Mouse (Mus musculus): ENCODE results near the gene Rflnb.

DNA sequence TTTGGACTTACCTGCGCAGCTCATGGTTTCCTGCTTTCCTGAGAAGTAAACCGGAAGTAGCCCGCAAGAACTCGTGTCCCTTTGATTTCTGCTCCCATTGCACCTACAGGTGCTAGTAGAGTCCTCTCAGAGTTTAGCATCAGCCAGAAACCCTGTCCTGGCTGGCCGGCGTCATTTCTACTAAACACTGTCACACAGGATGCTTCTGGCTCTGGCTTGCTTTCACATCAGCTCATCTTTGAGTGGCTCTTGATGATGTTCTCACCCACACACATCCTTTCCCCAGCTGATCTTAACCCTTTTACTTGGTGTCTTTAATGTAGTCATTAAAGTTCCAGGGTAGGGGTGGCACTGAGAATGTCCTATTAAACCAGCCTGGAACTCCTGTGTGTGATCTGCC is 12.3 kb downstream of the Rflnb start:
- TF ChIP-seq POLR2A (IDR thresholded peaks at IDR 0.05; ENCODE audit: low read depth, low read length) (no peak), CTCF (IDR thresholded peaks at IDR 0.05; ENCODE audit: extremely low read depth, insufficient read depth, insufficient read length, insufficient replicate concordance) (no peak)
